Mouse (Mus musculus) cerebellum, postnatal 25 days (tissue): ENCODE measurements around the gene Prkn.

Experiments
- DNase-seq, 2 experiments: peaks; one replicate each; pipeline ENCODE4 v3.0.0; 2021; ENCODE audit warnings: mixed read lengths in 2 of 2

Prkn gene

GRCm38 (mm10) chr17:11867334-11868095 lies 1027.3 kb downstream of the Prkn start:
- DNase-seq = no peak

GRCm38 (mm10) chr17:11870546-11870945 lies 1030.4 kb downstream of the Prkn start:
- DNase-seq = no peak

GRCm38 (mm10) chr17:11876240-11876639 lies 1036.1 kb downstream of the Prkn start:
- no peak for DNase-seq

- DNase-seq = peak; percentile 52 to 54
Observed at GRCm38 (mm10) chr17:11881110-11881820, 1041.1 kb downstream of the Prkn start.

GRCm38 (mm10) chr17:11885601-11886000 lies 1045.4 kb downstream of the Prkn start:
- peak; percentile 27 to 32 for DNase-seq

- no peak for DNase-seq
Observed at GRCm38 (mm10) chr17:11886963-11887362, 1046.8 kb downstream of the Prkn start.

- peak; percentile 75 to 78 for DNase-seq
Observed at GRCm38 (mm10) chr17:11887591-11888205, 1047.5 kb downstream of the Prkn start.

- peak in 1 of 2 experiments; percentile 11 for DNase-seq
Observed at GRCm38 (mm10) chr17:11888806-11889205, 1048.6 kb downstream of the Prkn start.

GRCm38 (mm10) chr17:11900300-11900699 lies 1060.1 kb downstream of the Prkn start:
- no peak for DNase-seq

GRCm38 (mm10) chr17:11901731-11902130 lies 1061.5 kb downstream of the Prkn start:
- no peak for DNase-seq

GRCm38 (mm10) chr17:11903001-11903400 lies 1062.8 kb downstream of the Prkn start:
- DNase-seq = peak; percentile 62 to 75

- no peak for DNase-seq
Observed at GRCm38 (mm10) chr17:11910668-11911398, 1070.6 kb downstream of the Prkn start.

- DNase-seq = no peak
Observed at GRCm38 (mm10) chr17:11912136-11912535, 1072.0 kb downstream of the Prkn start.

- peak; percentile 63 for DNase-seq
Observed at GRCm38 (mm10) chr17:11912872-11913365, 1072.7 kb downstream of the Prkn start.

- DNase-seq = no peak
Observed at GRCm38 (mm10) chr17:11913620-11914019, 1073.4 kb downstream of the Prkn start.

- no peak for DNase-seq
Observed at GRCm38 (mm10) chr17:11914451-11914850, 1074.3 kb downstream of the Prkn start.

- DNase-seq = peak; percentile 55 to 75
Observed at GRCm38 (mm10) chr17:11918123-11918801, 1078.1 kb downstream of the Prkn start.

GRCm38 (mm10) chr17:11919581-11919980 lies 1079.4 kb downstream of the Prkn start:
- no peak for DNase-seq

- DNase-seq = no peak
Observed at GRCm38 (mm10) chr17:11921026-11921425, 1080.8 kb downstream of the Prkn start.

GRCm38 (mm10) chr17:11923989-11924388 lies 1083.8 kb downstream of the Prkn start:
- DNase-seq = no peak

GRCm38 (mm10) chr17:11926865-11927386 lies 1086.7 kb downstream of the Prkn start:
- peak in 1 of 2 experiments; percentile 13 for DNase-seq

- no peak for DNase-seq
Observed at GRCm38 (mm10) chr17:11931641-11932040, 1091.5 kb downstream of the Prkn start.
